Mouse (Mus musculus) spleen, adult 2 months (tissue): ENCODE results near the gene Rmdn3.

Experiments used
- CTCF ChIP-seq: fragments of 200-500 bp; IDR thresholded peaks from 2 replicates; pipeline ENCODE4 v1.5.1; 2011; ENCODE audit warnings: mild to moderate bottlenecking, inconsistent platforms; ENCODE audit not compliant: insufficient read depth, insufficient read length, insufficient replicate concordance; ENCODE audit errors: extremely low read depth
- POLR2A ChIP-seq: fragments of 200-500 bp; IDR thresholded peaks from 2 replicates; pipeline ENCODE4 v1.6.1; 2011; ENCODE audit warnings: low read depth, low read length, inconsistent platforms

DNA sequence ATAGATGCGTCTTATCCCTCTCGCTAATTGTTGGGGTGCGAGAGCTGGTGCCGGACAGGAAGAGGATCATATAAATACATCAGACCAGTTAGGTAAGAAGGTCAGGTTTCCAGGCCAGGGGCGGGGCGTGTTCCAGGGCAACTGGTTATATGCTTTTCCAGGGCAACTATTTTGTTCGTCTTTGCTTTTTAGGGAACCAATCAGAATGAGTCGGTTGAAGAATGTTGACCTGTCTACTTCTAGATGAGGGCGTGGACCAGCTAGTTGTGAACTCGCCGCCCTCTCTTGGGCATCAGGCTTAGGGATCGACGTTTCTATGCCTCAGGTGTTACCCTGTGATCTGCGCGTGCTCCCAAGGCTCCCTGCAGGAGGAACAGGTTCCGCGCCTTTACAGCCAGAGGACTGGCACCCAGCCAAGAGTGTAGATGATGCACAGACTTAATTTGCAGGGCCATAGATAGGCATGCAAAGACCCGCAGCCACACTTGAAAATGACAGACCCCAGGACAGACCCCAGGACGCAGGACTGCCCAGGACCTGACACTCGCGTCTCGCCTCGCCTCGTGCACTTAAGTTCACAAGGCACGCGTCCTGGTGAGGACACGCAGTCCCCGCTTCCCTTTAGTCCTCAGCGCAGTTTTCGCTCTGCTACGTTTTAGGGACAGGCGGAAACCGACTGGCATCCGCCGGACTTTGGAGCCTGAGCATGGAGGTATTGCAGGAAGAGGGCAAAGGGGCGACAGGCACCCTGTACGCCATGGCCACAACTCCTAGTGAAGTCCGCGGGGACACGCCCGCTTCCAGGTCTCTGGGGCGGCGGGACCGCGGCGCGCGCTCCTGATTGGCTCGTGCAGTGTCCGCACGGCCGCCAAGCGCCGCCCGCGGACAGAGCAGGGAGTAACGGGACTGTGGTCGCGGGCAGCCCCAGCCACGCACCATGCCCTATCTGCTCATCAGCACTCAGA lies 10.3 kb upstream of the Rmdn3 start, which contains the start of gene Gchfr:
- no peak for TF ChIP-seq POLR2A
- TF ChIP-seq CTCF = no peak
